Mouse (Mus musculus): Measurements from ENCODE around the gene Cep162.

DNA sequence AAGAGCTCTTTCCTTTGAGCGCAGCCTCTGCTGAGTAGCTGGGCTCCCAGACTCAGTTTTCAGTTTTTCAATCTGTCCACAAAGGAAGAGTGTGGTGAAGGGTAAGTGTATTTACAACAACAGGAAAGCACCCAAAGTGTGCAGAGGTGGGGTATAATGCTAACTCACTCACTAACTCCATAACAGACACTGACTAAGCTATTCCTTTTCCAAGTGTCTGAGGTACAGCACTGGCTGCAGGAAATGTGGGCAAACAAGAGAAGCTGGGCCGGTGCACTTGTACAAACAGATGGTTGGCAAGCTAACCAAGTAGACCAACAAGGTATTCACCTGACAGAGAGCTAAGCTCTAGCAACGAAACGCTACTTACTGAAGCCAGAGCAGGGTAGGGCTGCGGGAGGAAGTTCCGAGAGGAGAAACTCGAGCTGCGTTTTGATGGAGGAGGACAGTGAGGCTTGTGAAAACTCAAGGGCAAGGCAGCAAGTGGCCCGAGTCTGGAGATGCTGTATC lies 44.5 kb downstream of the Cep162 start:
- TF ChIP-seq CTCF (IDR thresholded peaks at IDR 0.05; ENCODE audit: low read depth) (no peak), EP300 (IDR thresholded peaks at IDR 0.05; ENCODE audit: low read depth) (no peak)

Data from heart, postnatal 0 days (tissue).